Mouse (Mus musculus): ENCODE results near the gene Tmem221. TPM values are rescaled to one million over a fixed set of nuclear protein-coding genes. Genes with fewer than 3 reads are reported as not detected.

Tmem221 gene
- total RNA-seq (2014; fragmentation: Nextera tagmentation) (not detected in 2 replicates), total RNA-seq (2017) (not detected in 2 replicates), polyA plus RNA-seq (2012) (not detected in 2 replicates)

DNA sequence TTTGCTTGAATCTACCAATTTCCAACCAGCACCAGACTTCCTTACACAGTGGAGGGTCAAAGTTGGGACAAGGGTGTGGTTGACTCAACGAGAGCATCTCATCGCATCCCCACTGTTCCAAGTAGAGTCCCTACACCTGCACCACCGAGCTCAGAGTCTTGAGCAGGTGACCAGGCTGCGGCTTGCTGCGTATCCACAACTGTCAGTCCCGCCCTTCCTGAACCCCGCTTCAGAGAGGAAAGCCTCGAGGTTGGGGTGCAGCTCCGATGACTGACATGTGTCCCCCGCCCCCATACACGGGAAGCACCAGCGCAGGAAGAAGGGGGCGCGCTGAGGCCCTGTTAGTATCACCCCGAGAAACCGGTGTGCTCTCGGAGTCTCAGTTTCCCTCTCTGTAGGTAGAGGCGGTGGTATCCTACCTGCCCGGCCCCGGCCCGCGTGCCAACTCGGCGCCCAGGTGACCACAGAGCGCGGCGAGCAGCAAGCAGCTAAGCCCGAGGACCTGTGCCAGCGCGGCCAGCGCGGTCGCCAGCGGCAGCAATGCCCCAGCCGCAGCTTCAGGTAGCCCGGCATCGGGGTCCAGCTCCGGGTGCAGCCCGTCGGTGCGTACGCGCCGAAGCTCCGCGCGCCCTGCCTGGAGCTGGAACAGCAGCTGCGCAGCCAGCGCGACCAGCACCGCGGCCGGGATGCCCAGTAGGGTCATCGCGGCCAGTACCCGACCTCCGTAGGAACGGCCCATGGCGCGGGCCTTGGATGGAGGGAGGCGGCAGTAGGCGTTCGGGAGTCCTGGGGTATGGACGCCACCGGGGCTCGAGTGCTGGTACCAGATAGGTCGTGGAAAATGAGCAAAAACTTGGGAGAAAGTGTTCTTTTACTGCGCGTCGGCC lies at the start of gene Tmem221:
TSS of gene Tmem221 (minus strand) at position 801 of the 887 bp plus-strand sequence.
- no peak for TF ChIP-seq CTCF (IDR thresholded peaks at IDR 0.05; ENCODE audit: low read depth, low read length)
- TF ChIP-seq GATA2 (IDR thresholded peaks at IDR 0.05; ENCODE audit: borderline replicate concordance, low read depth, low read length) = no peak
- no peak for TF ChIP-seq TAL1 (conservative IDR thresholded peaks at IDR 0.05; ENCODE audit: low read depth, low read length)
- TF ChIP-seq POLR2AphosphoS5 (IDR thresholded peaks at IDR 0.05; ENCODE audit: insufficient replicate concordance, low read depth, low read length) = no peak
- no peak for TF ChIP-seq GATA1 (IDR thresholded peaks at IDR 0.05; ENCODE audit: borderline replicate concordance, low read length)

DNA sequence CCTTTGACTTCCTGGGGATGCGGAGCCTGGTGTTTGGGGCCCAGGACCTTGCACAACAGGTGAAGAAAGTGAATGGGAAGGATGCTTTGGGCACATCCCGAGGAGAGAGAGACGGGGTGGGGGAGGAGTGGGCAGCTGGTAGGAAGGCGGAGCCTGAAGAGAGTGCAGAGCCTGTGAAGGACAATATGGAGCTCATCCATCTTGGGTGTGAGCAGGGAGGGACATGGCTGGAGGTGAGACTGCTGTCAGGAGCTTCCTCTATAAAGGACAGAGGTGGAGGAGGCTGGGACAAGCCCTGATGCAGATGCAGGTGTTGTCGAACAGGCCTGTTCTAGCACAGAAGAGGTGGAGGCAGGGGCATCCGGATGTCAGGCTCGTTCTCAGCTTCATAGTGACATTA lies 45.4 kb upstream of the Tmem221 start:
- no peak for TF ChIP-seq GATA2 (IDR thresholded peaks at IDR 0.05; ENCODE audit: borderline replicate concordance, low read depth, low read length)
- no peak for TF ChIP-seq TAL1 (conservative IDR thresholded peaks at IDR 0.05; ENCODE audit: low read depth, low read length)
- TF ChIP-seq GATA1 (IDR thresholded peaks at IDR 0.05; ENCODE audit: borderline replicate concordance, low read length) = no peak
- TF ChIP-seq POLR2AphosphoS5 (IDR thresholded peaks at IDR 0.05; ENCODE audit: insufficient replicate concordance, low read depth, low read length) = no peak
- TF ChIP-seq CTCF (IDR thresholded peaks at IDR 0.05; ENCODE audit: low read depth, low read length) = no peak
- ATAC-seq (ENCODE audit: extremely low read depth, insufficient number of reproducible peaks, low FRiP score, poor library complexity, severe bottlenecking) (no peak), DNase-seq (ENCODE audit: low spot score) (no peak)
- Histone ChIP-seq H3K27me3 (ENCODE audit: insufficient read depth, low read length) (no peaks in the 10 kb centered on the region), H3K36me3 (replicated peaks) (peaks cover 88% of the 10 kb centered on the region), H3K4me3 (ENCODE audit: low read depth, low read length) (no peak overlapping the region), H3K9me3 (replicated peaks) (no peaks in the 10 kb centered on the region), H3K4me1 (ENCODE audit: insufficient read depth, low read depth, low read length) (0 out of 2 replicates have a peak, but pooled peaks cover 4% of the 10 kb centered on the region)

More for the DNA sequence above, at the start of gene Tmem221:
- no peaks in the 10 kb centered on the region for H3K9me3 ChIP-seq (replicated peaks)
- H3K4me3 ChIP-seq (ENCODE audit: low read depth, low read length) = peak within 1 kb of the TSS; percentile 38; the same call in 1 of the 2 replicates
- peaks cover 55% of the 10 kb centered on the region for H3K27me3 ChIP-seq (ENCODE audit: insufficient read depth, low read length)
- no peaks in the 10 kb centered on the region for H3K36me3 ChIP-seq (replicated peaks)
- ATAC-seq (ENCODE audit: extremely low read depth, insufficient number of reproducible peaks, low FRiP score, poor library complexity, severe bottlenecking) (no peak), DNase-seq (ENCODE audit: low spot score) (no peak)
- peaks cover 31% of the 10 kb centered on the region for H3K4me1 ChIP-seq (ENCODE audit: insufficient read depth, low read depth, low read length)

DNA sequence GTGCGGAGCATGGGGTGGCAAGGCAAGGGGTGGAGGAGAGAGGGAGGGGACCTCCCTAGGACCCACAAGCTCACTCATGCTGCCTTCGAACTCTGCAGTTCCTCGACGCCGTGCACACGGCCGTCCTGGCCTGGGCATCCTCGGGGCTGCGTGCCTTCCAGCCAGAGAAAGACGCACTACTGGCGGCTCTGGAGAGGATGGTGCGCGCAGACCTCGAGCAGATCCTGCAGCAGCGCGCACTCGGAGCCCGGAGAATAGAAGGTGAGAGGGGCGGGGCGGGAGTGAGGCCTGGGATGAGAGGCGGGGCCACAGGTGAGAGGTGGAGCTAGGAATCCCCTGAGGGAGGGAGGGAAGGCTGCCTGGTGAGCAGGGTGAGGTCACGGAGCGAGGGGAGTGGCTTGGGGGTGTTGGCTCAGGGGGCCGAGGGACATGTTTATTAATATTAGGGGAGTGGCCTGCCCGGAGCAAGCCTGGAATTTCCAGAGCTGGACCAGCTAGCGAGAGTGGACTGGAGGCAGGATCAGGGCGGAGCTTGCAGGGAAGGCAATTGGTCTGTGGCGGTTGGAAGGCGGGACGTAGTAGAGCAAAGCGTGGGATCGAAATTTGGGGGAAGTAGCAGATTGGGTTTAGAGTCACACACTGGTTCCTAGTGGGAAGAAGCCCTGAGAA lies 44.1 kb upstream of the Tmem221 start:
- no peaks in the 10 kb centered on the region for H3K9me3 ChIP-seq (replicated peaks)
- no peak overlapping the region for H3K4me3 ChIP-seq (ENCODE audit: low read depth, low read length)
- peaks cover 90% of the 10 kb centered on the region for H3K36me3 ChIP-seq (replicated peaks)
- no peak for DNase-seq (ENCODE audit: low spot score)
- H3K27me3 ChIP-seq (ENCODE audit: insufficient read depth, low read length) = no peaks in the 10 kb centered on the region
- no peak for TF ChIP-seq GATA1 (IDR thresholded peaks at IDR 0.05; ENCODE audit: borderline replicate concordance, low read length)
- TF ChIP-seq CTCF (IDR thresholded peaks at IDR 0.05; ENCODE audit: low read depth, low read length) = no peak
- TF ChIP-seq GATA2 (IDR thresholded peaks at IDR 0.05; ENCODE audit: borderline replicate concordance, low read depth, low read length) = no peak
- TF ChIP-seq POLR2AphosphoS5 (IDR thresholded peaks at IDR 0.05; ENCODE audit: insufficient replicate concordance, low read depth, low read length) = no peak
- TF ChIP-seq TAL1 (conservative IDR thresholded peaks at IDR 0.05; ENCODE audit: low read depth, low read length) = no peak
- 0 out of 2 replicates have a peak, but pooled peaks cover 4% of the 10 kb centered on the region for H3K4me1 ChIP-seq (ENCODE audit: insufficient read depth, low read depth, low read length)
- ATAC-seq (ENCODE audit: extremely low read depth, insufficient number of reproducible peaks, low FRiP score, poor library complexity, severe bottlenecking) = no peak

DNA sequence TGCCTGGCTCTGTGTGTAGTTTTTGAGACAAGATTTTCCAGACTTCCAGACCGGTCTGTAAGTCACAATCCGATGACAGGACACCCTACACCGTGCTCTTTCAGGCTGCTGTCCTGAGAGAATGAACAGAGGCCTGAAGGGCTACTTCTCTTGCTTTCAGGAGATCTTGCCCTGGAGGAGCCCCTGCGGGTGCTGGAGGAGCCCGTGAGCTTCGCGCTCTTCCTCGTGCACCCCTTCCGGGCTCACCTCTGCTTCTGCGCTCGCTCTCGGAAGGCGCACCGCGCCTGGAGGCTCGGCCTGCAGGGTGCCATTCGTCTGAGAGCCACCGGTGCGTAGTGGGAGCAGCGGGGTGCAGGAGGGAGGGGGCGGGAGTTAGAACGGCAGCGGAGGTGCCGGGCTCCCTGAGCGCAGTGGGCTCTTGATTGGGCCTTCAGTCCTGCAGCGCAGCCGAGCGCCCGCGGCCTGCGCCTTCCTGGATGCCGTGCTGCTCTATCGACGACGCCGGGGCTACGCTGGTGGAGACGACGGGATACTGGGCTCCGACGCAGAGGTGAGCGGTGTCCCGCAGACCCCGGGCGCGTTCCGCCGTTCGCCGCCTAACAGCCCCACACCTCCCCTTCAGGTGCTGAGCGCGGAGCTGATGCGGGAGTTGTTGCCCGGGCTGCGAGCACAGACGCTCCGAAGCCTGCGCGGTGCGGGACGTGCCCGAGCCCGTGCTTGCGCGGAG lies 43.4 kb upstream of the Tmem221 start:
- ATAC-seq (ENCODE audit: extremely low read depth, insufficient number of reproducible peaks, low FRiP score, poor library complexity, severe bottlenecking) (no peak), DNase-seq (ENCODE audit: low spot score) (no peak)
- no peak for TF ChIP-seq GATA2 (IDR thresholded peaks at IDR 0.05; ENCODE audit: borderline replicate concordance, low read depth, low read length)
- no peak for TF ChIP-seq TAL1 (conservative IDR thresholded peaks at IDR 0.05; ENCODE audit: low read depth, low read length)
- TF ChIP-seq GATA1 (IDR thresholded peaks at IDR 0.05; ENCODE audit: borderline replicate concordance, low read length) = no peak
- TF ChIP-seq POLR2AphosphoS5 (IDR thresholded peaks at IDR 0.05; ENCODE audit: insufficient replicate concordance, low read depth, low read length) = no peak
- TF ChIP-seq CTCF (IDR thresholded peaks at IDR 0.05; ENCODE audit: low read depth, low read length) = no peak
- H3K9me3 ChIP-seq (replicated peaks) = no peaks in the 10 kb centered on the region
- peaks cover 91% of the 10 kb centered on the region for H3K36me3 ChIP-seq (replicated peaks)
- H3K4me3 ChIP-seq (ENCODE audit: low read depth, low read length) = no peak overlapping the region
- peaks cover 10% of the 10 kb centered on the region for H3K4me1 ChIP-seq (ENCODE audit: insufficient read depth, low read depth, low read length)
- H3K27me3 ChIP-seq (ENCODE audit: insufficient read depth, low read length) = no peaks in the 10 kb centered on the region

DNA sequence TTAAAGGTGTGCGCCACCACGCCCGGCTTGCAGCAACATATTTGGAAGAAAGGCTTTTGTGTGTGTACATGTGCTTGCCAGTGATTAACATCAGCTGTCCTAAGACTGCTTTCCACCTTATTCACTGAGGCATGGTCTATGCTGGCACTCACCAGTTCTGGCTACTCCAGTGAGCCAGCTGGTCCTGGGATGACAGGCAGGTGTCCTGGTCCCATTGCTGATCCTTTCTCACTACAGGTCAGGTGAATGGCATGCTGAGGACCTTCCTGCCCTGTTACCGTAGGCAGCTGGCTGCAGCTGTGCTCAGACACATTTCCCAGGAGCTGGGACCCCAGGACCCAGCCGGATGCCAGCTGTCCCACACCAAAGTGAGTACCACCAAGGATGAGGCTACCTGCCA lies 40.2 kb upstream of the Tmem221 start:
- H3K27me3 ChIP-seq (ENCODE audit: insufficient read depth, low read length) = no peaks in the 10 kb centered on the region
- H3K9me3 ChIP-seq (replicated peaks) = no peaks in the 10 kb centered on the region
- peaks cover 91% of the 10 kb centered on the region for H3K36me3 ChIP-seq (replicated peaks)
- TF ChIP-seq TAL1 (conservative IDR thresholded peaks at IDR 0.05; ENCODE audit: low read depth, low read length) (no peak), GATA2 (IDR thresholded peaks at IDR 0.05; ENCODE audit: borderline replicate concordance, low read depth, low read length) (no peak), GATA1 (IDR thresholded peaks at IDR 0.05; ENCODE audit: borderline replicate concordance, low read length) (no peak), POLR2AphosphoS5 (IDR thresholded peaks at IDR 0.05; ENCODE audit: insufficient replicate concordance, low read depth, low read length) (no peak), CTCF (IDR thresholded peaks at IDR 0.05; ENCODE audit: low read depth, low read length) (no peak)
- DNase-seq (ENCODE audit: low spot score) = no peak
- ATAC-seq (ENCODE audit: extremely low read depth, insufficient number of reproducible peaks, low FRiP score, poor library complexity, severe bottlenecking) = no peak
- no peak overlapping the region for H3K4me3 ChIP-seq (ENCODE audit: low read depth, low read length)
- H3K4me1 ChIP-seq (ENCODE audit: insufficient read depth, low read depth, low read length) = peaks cover 42% of the 10 kb centered on the region

Data from G1E (cell line).